Mouse (Mus musculus): ENCODE results near the gene Rab30. TPM values are rescaled to one million over a fixed set of nuclear protein-coding genes. Genes with fewer than 3 reads are reported as not detected.

Rab30 gene
- polyA plus RNA-seq, 1 experiment from 2014 or later: 24.7 TPM

DNA sequence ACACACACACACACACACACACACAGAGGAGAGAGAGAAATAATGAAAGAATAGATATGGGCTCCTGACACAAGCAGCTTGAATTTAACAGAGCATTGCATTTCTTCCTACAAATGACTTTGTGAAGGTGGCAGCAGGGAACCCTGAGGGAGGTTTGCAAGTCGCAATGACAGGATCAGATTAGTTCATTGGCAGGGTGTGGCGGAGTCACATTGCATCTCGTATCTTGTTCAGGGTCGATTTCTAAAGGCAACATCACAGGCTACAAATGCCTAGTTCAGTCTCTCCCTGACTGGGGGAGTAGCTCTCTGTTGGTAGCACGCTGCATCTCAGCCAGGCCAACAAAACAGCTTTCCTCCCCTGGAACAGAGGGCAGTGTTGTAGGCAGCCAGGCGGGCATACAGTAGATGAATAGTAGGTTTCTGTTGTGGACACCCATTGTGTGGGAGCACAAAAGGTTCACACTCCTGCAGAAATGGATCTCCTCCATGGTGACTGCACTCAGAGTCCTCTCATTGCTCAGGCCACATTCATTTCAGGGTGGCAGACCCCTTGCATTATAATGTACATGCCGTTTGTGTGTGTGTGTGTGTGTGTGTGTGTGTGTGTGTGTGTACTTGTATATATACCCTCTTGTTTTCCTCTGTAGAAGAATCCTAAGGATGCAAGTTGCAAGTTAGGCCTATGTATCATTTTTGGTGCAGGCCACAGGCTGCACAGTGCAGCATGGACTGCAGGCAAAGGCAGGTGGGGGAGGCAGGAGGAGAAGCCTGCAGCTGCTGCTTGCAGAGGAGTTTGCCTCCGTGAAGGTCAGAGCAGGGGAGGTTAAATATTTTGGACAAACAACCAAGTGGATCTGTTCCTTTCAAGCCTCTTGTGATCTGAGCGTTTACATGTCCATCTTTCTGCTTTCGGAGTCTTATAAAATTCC, 58.5 kb downstream of the Rab30 start:
- Histone ChIP-seq H3K9ac (ENCODE audit: low read depth, low read length) (peak overlapping the region; percentile 31; the same call in 1 of the 2 replicates), H3K36me3 (ENCODE audit: control insufficient read depth, insufficient read depth, low read length) (no peaks in the 10 kb centered on the region), H3K27me3 (replicated peaks; ENCODE audit: control insufficient read depth, insufficient read depth, low read length) (no peaks in the 10 kb centered on the region), H3K4me1 (ENCODE audit: control insufficient read depth, insufficient read depth, low read depth, low read length) (peaks cover 2% of the 10 kb centered on the region; the same call in 1 of the 2 replicates), H3K4me2 (ENCODE audit: low read length) (no peak overlapping the region), H3K27ac (ENCODE audit: low read depth, low read length) (peak overlapping the region; percentile 48), H3K9me3 (ENCODE audit: control insufficient read depth, low read length) (no peaks in the 10 kb centered on the region), H3K4me3 (ENCODE audit: low read length) (no peak overlapping the region)
- peak; percentile 82 for ATAC-seq
- WGBS: 41% methylated on average over 10 of the region's 10 CpGs

DNA sequence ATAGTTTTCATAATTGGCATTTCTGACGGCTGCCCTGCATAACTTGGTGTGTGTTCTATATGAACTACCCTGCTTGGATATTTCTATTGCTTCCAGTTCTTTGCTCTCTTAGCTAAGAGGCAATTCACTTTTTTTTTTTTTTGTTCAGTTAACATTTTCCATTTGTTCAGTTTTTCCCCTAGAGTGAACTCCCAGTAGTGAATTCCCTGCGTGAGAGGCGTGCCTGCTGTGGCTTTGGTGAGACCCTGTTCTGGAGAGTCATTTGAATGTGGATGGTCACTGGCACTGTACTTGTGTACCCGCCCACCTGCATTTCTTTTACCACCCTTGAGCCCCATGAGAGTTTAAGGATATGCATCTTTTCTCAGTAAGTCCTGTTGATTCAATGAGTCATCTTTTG, 60.8 kb downstream of the Rab30 start:
- Histone ChIP-seq H3K4me1 (ENCODE audit: control insufficient read depth, insufficient read depth, low read depth, low read length) (peaks cover 8% of the 10 kb centered on the region), H3K9me3 (ENCODE audit: control insufficient read depth, low read length) (no peaks in the 10 kb centered on the region), H3K4me3 (ENCODE audit: low read length) (no peak overlapping the region), H3K27ac (ENCODE audit: low read depth, low read length) (no peak overlapping the region), H3K36me3 (ENCODE audit: control insufficient read depth, insufficient read depth, low read length) (no peaks in the 10 kb centered on the region), H3K27me3 (replicated peaks; ENCODE audit: control insufficient read depth, insufficient read depth, low read length) (no peaks in the 10 kb centered on the region), H3K9ac (ENCODE audit: low read depth, low read length) (no peak overlapping the region), H3K4me2 (ENCODE audit: low read length) (no peak overlapping the region)
- no peak for ATAC-seq
- WGBS: 79% methylated on average over 4 of the region's 4 CpGs

DNA sequence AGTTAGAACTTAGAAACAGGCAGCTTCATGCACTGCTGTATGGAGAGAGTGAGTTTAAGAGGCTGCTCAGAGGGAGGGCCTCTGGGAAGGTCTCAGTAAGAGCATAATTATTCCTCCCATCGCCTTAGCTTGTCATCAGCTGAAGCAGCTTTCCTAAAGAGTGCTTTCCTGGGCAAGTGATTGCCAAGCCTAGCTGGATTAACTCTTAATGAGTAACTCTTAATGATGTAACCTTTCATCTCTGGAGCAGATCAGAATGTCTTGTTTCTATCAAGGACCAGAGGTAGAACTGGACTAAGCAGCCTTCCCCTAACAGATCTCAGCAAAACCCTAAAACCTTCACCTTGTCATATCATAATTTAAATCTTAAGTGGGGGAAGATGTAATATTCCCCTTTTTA, 61.8 kb downstream of the Rab30 start:
- H3K27me3 ChIP-seq (replicated peaks; ENCODE audit: control insufficient read depth, insufficient read depth, low read length): no peaks in the 10 kb centered on the region
- H3K9me3 ChIP-seq (ENCODE audit: control insufficient read depth, low read length): no peaks in the 10 kb centered on the region
- 53% methylated on average over 1 of the region's 1 CpGs for WGBS

DNA sequence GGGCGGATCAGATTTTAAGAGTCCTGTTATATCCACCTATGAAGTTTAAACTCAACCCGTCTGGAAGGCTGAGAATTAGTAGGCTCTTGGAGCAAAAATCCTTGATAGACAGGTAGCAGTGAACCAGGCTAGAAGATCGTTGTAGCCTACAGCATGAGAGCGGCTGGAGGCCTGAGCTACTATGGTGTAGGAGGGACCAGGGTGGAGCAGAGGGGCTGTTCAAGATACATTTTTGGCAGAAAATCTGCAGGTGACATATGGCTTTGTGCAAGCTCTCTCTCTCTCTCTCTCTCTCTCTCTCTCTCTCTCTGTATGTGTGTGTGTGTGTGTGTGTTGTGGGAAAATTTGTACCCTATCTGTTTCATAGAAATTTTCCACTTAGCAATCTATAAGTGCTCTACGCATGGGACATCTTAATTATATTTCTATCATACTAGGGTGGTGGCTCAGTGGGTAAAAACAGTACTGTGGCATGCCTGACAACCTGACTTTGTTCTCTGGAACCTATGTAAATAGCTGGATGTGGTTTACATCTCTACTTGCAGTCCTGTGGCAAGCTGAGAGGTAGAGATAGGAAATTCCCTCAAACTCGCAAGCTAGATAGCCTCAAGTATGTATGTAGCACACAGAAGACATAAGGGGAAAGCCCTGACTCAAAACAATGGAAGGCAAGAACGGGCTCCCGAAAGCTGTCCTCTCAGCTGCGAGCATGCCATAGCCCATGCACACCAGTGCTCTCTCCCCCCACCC, 63.7 kb downstream of the Rab30 start:
- no peak overlapping the region for H3K9ac ChIP-seq (ENCODE audit: low read depth, low read length)
- no peak overlapping the region for H3K27ac ChIP-seq (ENCODE audit: low read depth, low read length)
- H3K4me2 ChIP-seq (ENCODE audit: low read length): no peak overlapping the region
- peaks cover 13% of the 10 kb centered on the region for H3K4me1 ChIP-seq (ENCODE audit: control insufficient read depth, insufficient read depth, low read depth, low read length)
- 91% methylated on average over 9 of the region's 9 CpGs for WGBS
- no peaks in the 10 kb centered on the region for H3K36me3 ChIP-seq (ENCODE audit: control insufficient read depth, insufficient read depth, low read length)
- H3K9me3 ChIP-seq (ENCODE audit: control insufficient read depth, low read length): no peaks in the 10 kb centered on the region
- H3K27me3 ChIP-seq (replicated peaks; ENCODE audit: control insufficient read depth, insufficient read depth, low read length): no peaks in the 10 kb centered on the region
- ATAC-seq: no peak
- no peak overlapping the region for H3K4me3 ChIP-seq (ENCODE audit: low read length)

More for the DNA sequence above, 61.8 kb downstream of the Rab30 start:
- Histone ChIP-seq H3K4me3 (ENCODE audit: low read length) (no peak overlapping the region), H3K36me3 (ENCODE audit: control insufficient read depth, insufficient read depth, low read length) (no peaks in the 10 kb centered on the region), H3K27ac (ENCODE audit: low read depth, low read length) (no peak overlapping the region), H3K9ac (ENCODE audit: low read depth, low read length) (no peak overlapping the region), H3K4me2 (ENCODE audit: low read length) (no peak overlapping the region), H3K4me1 (ENCODE audit: control insufficient read depth, insufficient read depth, low read depth, low read length) (peaks cover 13% of the 10 kb centered on the region)
- ATAC-seq: no peak

DNA sequence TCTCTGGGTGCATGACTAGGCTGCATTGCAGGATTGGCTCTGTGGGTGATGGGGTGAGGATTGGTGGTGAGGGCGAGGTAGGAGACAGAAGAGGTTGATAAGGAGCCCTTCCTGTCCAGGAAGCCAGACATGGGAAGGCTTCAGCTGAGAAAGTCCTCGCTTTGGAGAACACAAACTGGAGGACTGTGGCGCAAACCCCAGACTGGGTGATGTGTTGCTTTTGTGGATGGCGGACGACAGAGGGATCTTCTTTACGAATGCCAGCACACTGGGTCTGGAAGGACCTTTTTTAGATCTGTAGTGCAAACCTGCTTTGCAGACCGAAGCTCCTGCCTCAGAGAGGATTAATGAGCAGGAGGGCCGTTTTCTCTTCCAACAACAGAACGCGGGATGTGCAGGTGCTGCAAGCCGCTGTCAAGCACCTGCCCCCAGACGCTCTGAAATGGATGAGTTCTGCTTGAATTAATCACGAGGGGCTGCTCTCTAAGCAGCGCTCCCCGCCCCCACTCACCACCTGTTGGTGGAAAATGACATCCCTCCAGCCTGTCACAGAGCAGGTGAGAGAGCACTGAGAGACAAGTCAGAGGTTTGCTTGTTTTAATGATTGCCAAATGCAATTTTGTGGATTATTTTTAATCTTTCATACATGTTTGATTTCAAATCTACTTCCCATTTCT, 65.2 kb downstream of the Rab30 start:
- Histone ChIP-seq H3K36me3 (ENCODE audit: control insufficient read depth, insufficient read depth, low read length) (no peaks in the 10 kb centered on the region), H3K4me2 (ENCODE audit: low read length) (peak overlapping the region; percentile 36), H3K27me3 (replicated peaks; ENCODE audit: control insufficient read depth, insufficient read depth, low read length) (no peaks in the 10 kb centered on the region), H3K4me1 (ENCODE audit: control insufficient read depth, insufficient read depth, low read depth, low read length) (peaks cover 10% of the 10 kb centered on the region), H3K4me3 (ENCODE audit: low read length) (no peak overlapping the region), H3K9me3 (ENCODE audit: control insufficient read depth, low read length) (no peaks in the 10 kb centered on the region), H3K9ac (ENCODE audit: low read depth, low read length) (no peak overlapping the region), H3K27ac (ENCODE audit: low read depth, low read length) (peak overlapping the region; percentile 31)
- peak; percentile 69; the same call in 1 of the 2 replicates for ATAC-seq
- 33% methylated on average over 15 of the region's 15 CpGs for WGBS

DNA sequence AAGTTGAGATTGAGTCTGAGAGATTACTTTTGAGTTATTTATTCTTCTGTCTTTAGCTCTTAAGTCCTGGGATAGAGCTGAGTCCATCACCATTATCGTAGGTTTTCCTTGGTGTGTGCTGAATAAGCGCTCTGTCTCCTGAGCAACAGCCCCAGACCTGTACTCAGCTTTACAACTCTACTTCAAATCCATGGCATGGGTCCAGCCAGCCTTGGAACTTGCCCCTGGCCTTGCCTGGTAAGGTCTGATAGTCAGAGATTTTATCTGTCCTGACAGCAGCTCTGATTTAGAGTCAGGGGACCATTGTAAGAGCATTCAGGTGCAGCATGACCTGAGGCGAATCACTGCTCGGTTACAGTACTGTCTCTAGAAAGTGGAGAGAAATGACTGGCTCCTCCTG, 66.1 kb downstream of the Rab30 start:
- Histone ChIP-seq H3K9ac (ENCODE audit: low read depth, low read length) (no peak overlapping the region), H3K4me2 (ENCODE audit: low read length) (no peak overlapping the region), H3K4me1 (ENCODE audit: control insufficient read depth, insufficient read depth, low read depth, low read length) (peaks cover 10% of the 10 kb centered on the region), H3K36me3 (ENCODE audit: control insufficient read depth, insufficient read depth, low read length) (no peaks in the 10 kb centered on the region), H3K9me3 (ENCODE audit: control insufficient read depth, low read length) (no peaks in the 10 kb centered on the region), H3K27me3 (replicated peaks; ENCODE audit: control insufficient read depth, insufficient read depth, low read length) (no peaks in the 10 kb centered on the region), H3K27ac (ENCODE audit: low read depth, low read length) (no peak overlapping the region), H3K4me3 (ENCODE audit: low read length) (no peak overlapping the region)
- no peak for ATAC-seq
- 73% methylated on average over 4 of the region's 4 CpGs for WGBS

DNA sequence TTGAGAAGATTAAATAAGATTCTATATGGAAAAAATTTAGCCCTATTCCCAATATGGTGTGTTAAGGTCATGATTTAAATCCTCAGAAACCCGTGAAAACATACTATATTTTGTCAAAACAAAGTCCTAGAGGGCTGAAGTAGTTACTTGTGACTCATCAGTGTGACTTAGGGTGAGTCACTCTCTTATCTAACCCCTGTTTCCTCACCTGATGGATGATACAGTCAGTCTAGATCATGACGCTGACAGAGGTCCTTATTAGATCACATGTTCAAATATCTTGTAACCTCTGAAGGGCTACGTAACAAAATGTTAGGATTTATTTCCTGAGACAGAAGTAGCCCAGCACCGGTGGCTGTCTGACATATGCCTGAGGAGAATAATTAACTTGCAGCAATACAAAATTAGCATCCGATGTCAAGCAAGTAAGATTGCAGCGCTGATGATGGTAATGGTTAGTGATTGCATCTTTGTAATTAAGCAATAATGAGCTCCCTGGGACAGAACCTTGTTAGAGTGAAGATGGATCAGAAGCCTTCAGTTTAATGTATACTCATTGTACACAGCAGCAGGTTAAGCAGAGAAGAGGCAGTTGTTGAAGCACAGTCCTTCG, 70.4 kb downstream of the Rab30 start:
- no peaks in the 10 kb centered on the region for H3K27me3 ChIP-seq (replicated peaks; ENCODE audit: control insufficient read depth, insufficient read depth, low read length)
- no peak overlapping the region for H3K4me2 ChIP-seq (ENCODE audit: low read length)
- H3K36me3 ChIP-seq (ENCODE audit: control insufficient read depth, insufficient read depth, low read length): no peaks in the 10 kb centered on the region
- no peak overlapping the region for H3K27ac ChIP-seq (ENCODE audit: low read depth, low read length)
- peaks cover 5% of the 10 kb centered on the region for H3K4me1 ChIP-seq (ENCODE audit: control insufficient read depth, insufficient read depth, low read depth, low read length)
- H3K4me3 ChIP-seq (ENCODE audit: low read length): no peak overlapping the region
- no peaks in the 10 kb centered on the region for H3K9me3 ChIP-seq (ENCODE audit: control insufficient read depth, low read length)
- WGBS: 56% methylated on average over 7 of the region's 7 CpGs
- ATAC-seq: peak; percentile 60; the same call in 1 of the 2 replicates
- H3K9ac ChIP-seq (ENCODE audit: low read depth, low read length): no peak overlapping the region

DNA sequence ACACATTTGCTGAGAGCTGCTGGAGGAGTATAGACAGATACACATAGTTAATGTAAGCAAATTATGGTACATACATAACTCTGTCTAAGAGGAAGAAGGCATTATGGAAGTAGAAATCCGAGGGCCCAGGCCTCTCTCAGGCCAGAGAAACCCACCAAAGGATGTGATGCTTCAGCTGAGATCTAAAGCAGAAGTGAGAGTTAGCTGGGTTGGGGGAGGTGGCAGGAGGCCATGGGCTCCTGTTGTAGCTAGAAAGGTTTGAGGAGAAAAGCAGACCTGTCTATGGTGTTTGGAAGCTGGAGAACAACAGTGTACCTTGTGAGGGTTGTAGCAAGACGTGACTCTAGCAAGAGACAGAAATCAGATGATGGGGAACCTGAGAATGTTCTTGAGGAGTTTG, 75.8 kb downstream of the Rab30 start:
- Histone ChIP-seq H3K9ac (ENCODE audit: low read depth, low read length) (no peak overlapping the region), H3K27me3 (replicated peaks; ENCODE audit: control insufficient read depth, insufficient read depth, low read length) (no peaks in the 10 kb centered on the region), H3K9me3 (ENCODE audit: control insufficient read depth, low read length) (no peaks in the 10 kb centered on the region), H3K4me2 (ENCODE audit: low read length) (no peak overlapping the region), H3K36me3 (ENCODE audit: control insufficient read depth, insufficient read depth, low read length) (no peaks in the 10 kb centered on the region), H3K4me1 (ENCODE audit: control insufficient read depth, insufficient read depth, low read depth, low read length) (peaks cover 6% of the 10 kb centered on the region), H3K27ac (ENCODE audit: low read depth, low read length) (no peak overlapping the region), H3K4me3 (ENCODE audit: low read length) (no peak overlapping the region)
- ATAC-seq: no peak
- WGBS: 83% methylated on average over 2 of the region's 2 CpGs

All from hindbrain, embryonic 16.5 days (tissue).